Mouse (Mus musculus): ENCODE measurements around the gene Fam204a. TPM values are rescaled to one million over a fixed set of nuclear protein-coding genes. Genes with fewer than 3 reads are reported as not detected.

The Fam204a gene
- 10 to 100 TPM; 27.0 to 34.3 TPM for total RNA-seq (2021)
- long read RNA-seq, experiment 1, transcript Fam204a-206 (8 exons, 951 nt), result minor isoform, 5 of 50 reads
- long read RNA-seq, experiment 1, transcript Fam204a-201 (8 exons, 2,035 nt), result major isoform, 10 of 50 reads
- long read RNA-seq, experiment 1, partial matches to known transcripts, result 1 of 50 reads
- long read RNA-seq, experiment 1, other reads (novel, unspliced or antisense), result 32 of 50 reads
- long read RNA-seq, experiment 2, transcript Fam204a-201 (8 exons, 2,035 nt), result major isoform, 13 of 55 reads
- long read RNA-seq, experiment 2, transcript Fam204a-206 (8 exons, 951 nt), result minor isoform, 6 of 55 reads
- long read RNA-seq, experiment 2, partial matches to known transcripts, result 1 of 55 reads
- long read RNA-seq, experiment 2, other reads (novel, unspliced or antisense), result 34 of 55 reads

DNA sequence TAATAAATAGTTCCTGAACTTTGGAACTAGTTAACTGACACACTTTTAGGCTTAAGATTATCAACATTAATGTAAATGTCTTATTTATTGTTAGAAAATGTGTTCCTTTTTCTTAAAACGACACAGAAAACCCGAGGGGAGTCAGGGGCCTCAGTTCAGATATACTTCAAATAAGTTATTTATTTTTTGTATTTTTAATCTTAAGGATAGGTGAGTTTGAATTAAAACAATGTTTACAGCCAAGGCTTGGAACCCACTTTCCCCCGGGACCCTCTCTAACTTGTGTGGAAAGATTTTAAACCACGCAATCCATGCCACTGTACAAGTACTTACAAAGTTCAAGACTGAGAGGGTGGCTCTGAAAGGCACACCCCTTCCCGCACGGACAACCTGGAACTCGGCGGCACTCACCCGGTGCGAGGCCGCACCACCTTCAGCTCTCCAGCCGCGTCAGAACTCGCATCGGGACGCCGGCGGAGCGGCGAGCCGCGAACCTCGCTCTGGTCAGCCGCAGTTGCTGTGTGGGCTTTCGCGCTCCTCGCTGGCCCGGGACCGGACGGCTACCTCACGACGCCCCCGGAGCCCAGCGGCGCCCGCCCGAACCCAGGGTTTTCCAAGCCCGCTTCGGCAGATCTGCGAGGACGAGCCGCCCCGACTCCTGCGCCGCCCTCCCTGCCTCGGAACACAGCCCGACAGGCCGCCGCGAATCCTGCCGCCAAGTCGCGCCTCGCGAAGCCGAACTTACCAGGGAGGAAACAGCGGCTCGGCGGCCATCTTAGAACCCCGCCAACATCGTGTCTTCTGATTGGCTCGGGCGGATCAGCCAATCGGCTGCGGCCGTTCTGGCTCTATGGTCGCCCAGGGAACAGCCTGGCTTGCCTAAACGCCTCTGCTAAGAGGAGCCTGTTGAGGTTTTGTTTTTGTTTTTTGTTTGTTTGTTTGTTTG is at the start of gene Fam204a:
TSS of gene Fam204a (minus strand) at position 803 of the 946 bp plus-strand sequence.
- peak; percentile 97 to 98 for DNase-seq (ENCODE audit: low spot score in 2 of 2)

GRCm38 (mm10) chr19:60265789-60266188 is 39.3 kb upstream of the Fam204a start:
- no peak for DNase-seq (ENCODE audit: low spot score in 2 of 2)

DNA sequence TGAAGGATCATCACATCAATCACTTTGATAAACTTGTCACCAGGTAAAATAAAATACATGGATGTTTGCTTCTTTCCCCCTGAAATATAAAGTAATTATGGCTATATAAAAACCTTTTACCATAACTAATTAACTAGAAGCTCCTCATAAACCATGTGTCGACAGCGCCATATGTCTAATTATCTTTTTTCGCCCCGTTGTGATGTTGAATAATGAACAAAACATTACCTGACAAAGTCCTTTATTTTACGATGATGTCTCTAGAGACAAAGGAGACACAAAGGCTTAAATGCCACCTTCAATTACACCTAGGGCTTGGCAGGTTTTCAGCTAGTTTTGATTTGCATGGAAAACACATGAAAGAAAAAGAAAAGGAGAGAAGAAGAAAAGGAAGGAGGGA is 34.2 kb upstream of the Fam204a start:
- DNase-seq (ENCODE audit: low spot score in 2 of 2), result no peak

GRCm38 (mm10) chr19:60252021-60252420 is 25.5 kb upstream of the Fam204a start:
- DNase-seq (ENCODE audit: low spot score in 2 of 2), result no peak

DNA sequence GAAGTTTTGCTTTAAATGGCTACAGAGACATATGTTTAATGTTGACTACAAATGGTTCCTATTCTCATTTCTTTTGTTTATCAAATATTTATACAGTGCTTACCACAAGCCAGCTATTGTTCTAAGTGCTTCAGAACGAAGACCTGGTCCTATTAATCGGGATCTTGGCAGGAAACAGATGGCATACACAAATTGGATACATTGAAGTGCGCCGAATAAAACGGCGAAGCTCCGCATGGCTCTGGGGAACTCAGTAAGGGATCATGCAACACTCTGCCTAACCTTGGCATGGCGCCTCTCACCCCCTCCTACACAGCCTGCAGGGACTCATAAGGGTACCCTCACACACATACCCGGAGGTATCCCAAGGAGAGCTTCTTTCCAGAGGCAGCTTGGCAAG is 24.7 kb upstream of the Fam204a start:
- peak in 1 of 2 experiments; percentile 1 for DNase-seq (ENCODE audit: low spot score in 2 of 2)

DNA sequence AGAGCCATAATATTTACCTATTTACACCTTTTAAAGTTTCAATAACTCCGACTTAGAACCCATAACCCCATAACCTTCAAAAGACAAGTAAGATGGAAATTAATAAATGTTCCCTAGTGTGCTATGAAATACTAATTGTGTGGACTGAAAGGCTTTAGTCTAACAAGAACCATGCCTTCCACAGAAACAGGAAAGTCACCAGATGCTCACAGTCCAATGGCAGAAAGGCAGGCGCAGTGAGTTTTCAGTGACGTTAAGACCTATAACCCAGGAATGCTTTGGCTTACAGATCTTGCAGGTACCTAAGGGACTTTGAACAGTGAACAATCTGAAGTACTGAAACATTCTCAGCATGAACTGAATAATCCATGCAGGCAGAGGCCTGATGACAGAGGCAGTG is 18.7 kb upstream of the Fam204a start:
- no peak for DNase-seq (ENCODE audit: low spot score in 2 of 2)

- no peak for DNase-seq (ENCODE audit: low spot score in 2 of 2)
Observed at GRCm38 (mm10) chr19:60242620-60243019, 16.1 kb upstream of the Fam204a start.

GRCm38 (mm10) chr19:60241916-60242602 is 15.6 kb upstream of the Fam204a start:
- no peak for DNase-seq (ENCODE audit: low spot score in 2 of 2)

- no peak for DNase-seq (ENCODE audit: low spot score in 2 of 2)
Observed at GRCm38 (mm10) chr19:60231542-60231941, 5.0 kb upstream of the Fam204a start.

- peak in 1 of 2 experiments; percentile 12 for DNase-seq (ENCODE audit: low spot score in 2 of 2)
Observed at GRCm38 (mm10) chr19:60226845-60227235, 339 bp upstream of the Fam204a start.

DNA sequence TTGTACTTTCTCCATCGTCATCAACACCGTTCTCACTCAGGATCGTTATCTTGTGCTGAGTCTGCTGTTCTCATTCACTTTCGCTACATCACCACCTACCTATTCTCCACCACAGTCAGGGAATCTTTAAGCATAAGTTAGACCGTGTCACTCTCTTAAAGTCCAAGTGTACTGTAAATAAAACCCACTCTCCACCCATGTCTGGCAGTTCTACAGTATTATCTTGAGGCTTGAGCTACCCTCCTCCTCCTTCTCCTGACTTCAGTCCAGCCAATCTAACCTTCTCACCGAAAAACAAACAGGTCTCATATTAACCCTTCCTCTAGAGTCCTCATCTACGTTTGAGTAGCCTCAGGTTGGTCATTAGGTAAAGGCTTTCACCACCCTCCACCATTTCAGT is 7.1 kb downstream of the Fam204a start:
- DNase-seq (ENCODE audit: low spot score in 2 of 2), result no peak

GRCm38 (mm10) chr19:60217985-60218384 is 8.5 kb downstream of the Fam204a start:
- DNase-seq (ENCODE audit: low spot score in 2 of 2), result no peak

DNA sequence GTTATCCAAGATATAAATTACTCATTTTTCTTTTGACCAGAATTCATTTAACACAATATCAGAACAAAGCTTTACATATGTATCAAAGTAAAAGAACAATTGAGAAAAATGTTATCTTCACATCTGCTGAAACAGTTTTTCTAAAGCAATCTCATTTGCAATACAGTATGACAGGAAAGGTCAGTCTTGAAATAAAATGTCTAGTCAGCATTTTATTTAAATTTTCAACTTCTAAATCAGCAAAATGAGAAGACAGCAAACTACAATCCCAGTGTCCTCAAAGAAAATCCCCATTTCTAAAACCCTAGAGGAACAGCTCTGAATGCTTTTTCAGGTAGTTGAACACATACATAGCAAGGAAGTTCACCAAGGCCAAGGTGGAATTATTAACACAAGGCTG is 18.3 kb downstream of the Fam204a start:
- no peak for DNase-seq (ENCODE audit: low spot score in 2 of 2)

DNA sequence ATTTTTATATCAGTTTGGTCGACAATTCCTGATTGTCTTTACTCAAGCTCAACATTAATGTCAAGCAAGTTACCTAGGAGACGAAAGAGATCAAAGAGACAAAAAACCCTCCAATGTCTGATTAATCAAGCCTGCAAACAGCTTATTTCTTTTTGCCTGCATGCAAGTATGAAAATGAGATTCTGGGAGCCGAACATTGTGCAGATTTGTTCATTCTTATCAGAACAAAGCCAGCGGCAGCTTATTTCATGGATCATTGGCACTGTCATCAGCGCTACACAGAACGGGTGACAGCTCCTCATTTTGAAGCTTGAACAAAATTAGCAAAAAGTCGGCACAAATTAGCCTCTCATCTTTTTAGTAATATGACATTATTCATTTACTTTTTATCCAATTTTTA is 22.3 kb downstream of the Fam204a start:
- peak in 1 of 2 experiments; percentile 51 for DNase-seq (ENCODE audit: low spot score in 2 of 2)

DNA sequence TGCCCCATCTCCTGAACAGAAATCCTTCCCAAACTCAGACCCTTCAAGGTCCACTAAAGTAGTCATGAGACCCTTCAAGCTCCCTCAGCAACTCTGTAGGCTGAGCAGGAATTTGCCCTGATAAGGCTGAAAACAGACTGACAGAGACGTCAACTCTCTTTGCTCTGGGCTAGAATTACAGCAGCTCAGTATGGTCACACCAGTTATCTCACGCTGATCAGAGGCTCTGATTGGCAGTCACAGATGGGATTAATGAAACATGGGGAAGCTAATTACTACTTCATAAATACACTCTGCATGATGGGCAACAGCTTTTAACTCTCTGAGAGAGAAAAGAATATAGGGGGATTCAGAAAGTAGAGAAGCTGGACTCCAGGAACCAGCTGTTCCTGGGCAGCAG is 26.2 kb downstream of the Fam204a start:
- DNase-seq (ENCODE audit: low spot score in 2 of 2), result no peak

GRCm38 (mm10) chr19:60199152-60199551 is 27.3 kb downstream of the Fam204a start:
- DNase-seq (ENCODE audit: low spot score in 2 of 2), result no peak

GRCm38 (mm10) chr19:60192790-60193189 is 33.7 kb downstream of the Fam204a start:
- DNase-seq (ENCODE audit: low spot score in 2 of 2), result no peak

GRCm38 (mm10) chr19:60189206-60189605 is 37.3 kb downstream of the Fam204a start:
- no peak for DNase-seq (ENCODE audit: low spot score in 2 of 2)

DNA sequence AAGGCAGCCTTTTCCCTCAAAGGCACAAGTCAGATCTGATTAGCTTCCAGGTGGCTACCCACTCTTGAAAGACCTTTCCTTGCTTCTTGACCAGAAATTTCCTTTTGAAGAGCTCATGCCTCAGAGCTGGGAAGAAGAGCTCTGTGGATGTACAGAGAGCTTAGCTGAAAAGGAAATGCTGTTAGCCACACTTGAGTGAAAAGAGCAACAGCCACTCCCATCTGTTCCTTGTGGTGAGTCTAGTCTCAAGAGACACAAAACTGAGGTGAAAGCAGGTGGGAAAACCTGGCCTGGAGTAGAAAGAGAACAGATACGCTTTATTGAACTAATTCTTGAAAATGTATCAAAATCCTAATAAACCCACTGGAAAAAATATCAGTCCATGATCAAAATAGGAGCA is 43.6 kb downstream of the Fam204a start:
- DNase-seq (ENCODE audit: low spot score in 2 of 2), result no peak

- DNase-seq (ENCODE audit: low spot score in 2 of 2), result no peak
Observed at GRCm38 (mm10) chr19:60182171-60182570, 44.3 kb downstream of the Fam204a start.
